In the genomic region with DNA sequence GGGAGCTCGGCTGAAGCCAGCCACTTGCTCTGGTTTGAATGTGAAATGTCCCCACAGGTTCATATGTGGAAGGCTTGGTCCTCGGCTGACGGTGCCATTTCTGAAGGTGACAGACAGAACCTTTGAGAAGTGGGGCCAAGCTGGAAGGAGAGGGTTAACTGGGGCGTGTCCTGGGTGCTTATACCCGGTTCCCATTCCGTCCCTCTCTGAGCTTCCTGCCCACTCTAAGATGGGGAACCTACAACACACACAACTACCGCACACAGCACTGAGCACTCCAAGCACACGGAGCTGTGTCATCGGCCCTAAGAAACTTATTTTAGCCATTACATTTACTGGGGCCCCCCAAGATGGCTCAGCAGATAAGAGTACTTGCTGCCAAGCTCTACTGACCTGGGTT, we compare ENCODE assay signal across 23 mouse cellular contexts. TPM values are rescaled to one million over a fixed set of nuclear protein-coding genes. Genes with fewer than 3 reads are reported as not detected.
"Had no signal": no experiment of that assay in that cellular context is flagged by ENCODE, and none has a peak within 500 bp of the region (broad histone marks: within the 10 kb centered on the region; RNA-seq: fewer than 3 reads in every experiment).

No protein-coding gene starts in this region.

- H3K27me3 ChIP-seq: liver, embryonic 13.5 days had no signal

- ATAC-seq: midbrain, embryonic 13.5 days; midbrain, embryonic 16.5 days had no signal

- H3K9me3 ChIP-seq: liver, embryonic 13.5 days; megakaryocyte, embryonic 14.5 days; midbrain, embryonic 10.5 days; midbrain, embryonic 13.5 days had no signal

- H3K4me3 ChIP-seq: liver, embryonic 13.5 days; megakaryocyte, embryonic 14.5 days; midbrain, embryonic 10.5 days; midbrain, embryonic 13.5 days had no signal

- DNase-seq: kidney, adult 18-20 months; kidney, adult 9 months; kidney, postnatal 14 days; kidney, postnatal 4 days; liver, embryonic 13.5 days; lung, adult 2 months; lung, postnatal 14 days; lung, postnatal 4 days; right cerebral cortex, adult 18-20 months; right cerebral cortex, postnatal 25 days; spleen, adult 18-20 months; thymus, adult 2 months; thymus, postnatal 25 days had no signal

- H3K27ac ChIP-seq: liver, embryonic 13.5 days; midbrain, embryonic 10.5 days; midbrain, embryonic 13.5 days had no signal

- H3K36me3 ChIP-seq: liver, embryonic 13.5 days; midbrain, embryonic 10.5 days; midbrain, embryonic 13.5 days had no signal

RNA-seq across cellular contexts. Expression of a gene that starts 58.0 kb away (rescaled TPM):
- total RNA-seq: layer of hippocampus, adult 18-20 months; left cerebral cortex, adult 18-20 months; liver, adult 2 months had no signal
- polyA plus RNA-seq: liver, adult 2 months; liver, embryonic 13.5 days; liver, embryonic 16.5 days; stomach, embryonic 16.5 days; testis, adult 2 months had no signal
